Mouse (Mus musculus) embryonic facial prominence, embryonic 13.5 days (tissue): ENCODE results near the gene Inava. TPM values are rescaled to one million over a fixed set of nuclear protein-coding genes. Genes with fewer than 3 reads are reported as not detected.

ENCODE experiments used
- polyA plus RNA-seq: library from polyadenylated mRNA; unstranded; fragments of >200 nt; fragmentation: Nextera tagmentation; extraction: Ambion mirVana; gene quantifications from 2 replicates; pipeline ENCODE4 v1.2.1, GENCODE M21; 2015

Gene Inava
- polyA plus RNA-seq, 1 experiment from 2014 or later = 22.7 TPM

Other genes with a start within 250 kb of the Inava start
- gene Igfn1, start 227.9 kb downstream of the Inava start, polyA plus RNA-seq = 0.06 TPM in 1 of 2 replicates, not detected in the other
- gene Tmem9, start 226.1 kb downstream of the Inava start, polyA plus RNA-seq = 155 and 171 TPM in 2 replicates
- 0.67 and 2.1 TPM in 2 replicates for gene Ascl5, start 183.5 kb downstream of the Inava start, polyA plus RNA-seq
- 0.70 and 1.3 TPM in 2 replicates for gene Cacna1s, start 181.5 kb downstream of the Inava start, polyA plus RNA-seq
- 4.7 TPM in 2 replicates for gene Kif21b, start 102.9 kb downstream of the Inava start, polyA plus RNA-seq
- gene Mroh3, start 21.4 kb downstream of the Inava start, polyA plus RNA-seq = 0.22 and 0.67 TPM in 2 replicates
- 0.21 TPM in 1 of 2 replicates, not detected in the other for gene Gpr25, start 26.6 kb upstream of the Inava start, polyA plus RNA-seq
- 12.3 and 13.9 TPM in 2 replicates for gene Camsap2, start 111.8 kb upstream of the Inava start, polyA plus RNA-seq
- 20.2 and 21.9 TPM in 2 replicates for gene Ddx59, start 181.0 kb upstream of the Inava start, polyA plus RNA-seq
- gene Kif14, start 232.1 kb upstream of the Inava start, polyA plus RNA-seq = 7.2 and 8.2 TPM in 2 replicates